Mouse (Mus musculus): ENCODE data around the gene Slc5a8.

Gene Slc5a8

DNA sequence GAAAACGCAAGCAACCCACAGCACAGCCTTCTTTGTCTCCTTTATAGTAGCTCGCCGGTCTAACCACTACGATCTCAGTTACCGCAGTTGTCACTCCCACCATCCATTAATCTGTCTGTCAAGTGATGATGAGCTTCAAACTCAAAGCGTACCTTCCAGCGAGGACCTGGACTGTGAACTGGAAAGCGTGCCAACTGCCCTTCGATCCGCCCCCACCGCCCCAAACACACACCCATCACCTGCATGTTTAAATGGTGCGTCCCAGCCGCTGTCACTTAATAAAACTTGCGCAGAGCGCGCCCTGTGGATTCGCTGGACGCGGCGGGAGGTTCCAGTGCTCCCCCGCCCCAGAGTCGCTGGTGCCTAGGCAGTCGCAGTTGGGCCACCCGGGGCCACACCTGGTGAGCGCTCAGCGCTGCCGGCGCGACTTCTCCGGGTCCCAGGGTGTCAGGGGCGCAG is at the start of gene Slc5a8:
Gene Slc5a8, plus strand, starts transcription at position 361 of the 459 bp plus-strand sequence.
- no peak for DNase-seq (ENCODE audit: low spot score in 2 of 2)

DNA sequence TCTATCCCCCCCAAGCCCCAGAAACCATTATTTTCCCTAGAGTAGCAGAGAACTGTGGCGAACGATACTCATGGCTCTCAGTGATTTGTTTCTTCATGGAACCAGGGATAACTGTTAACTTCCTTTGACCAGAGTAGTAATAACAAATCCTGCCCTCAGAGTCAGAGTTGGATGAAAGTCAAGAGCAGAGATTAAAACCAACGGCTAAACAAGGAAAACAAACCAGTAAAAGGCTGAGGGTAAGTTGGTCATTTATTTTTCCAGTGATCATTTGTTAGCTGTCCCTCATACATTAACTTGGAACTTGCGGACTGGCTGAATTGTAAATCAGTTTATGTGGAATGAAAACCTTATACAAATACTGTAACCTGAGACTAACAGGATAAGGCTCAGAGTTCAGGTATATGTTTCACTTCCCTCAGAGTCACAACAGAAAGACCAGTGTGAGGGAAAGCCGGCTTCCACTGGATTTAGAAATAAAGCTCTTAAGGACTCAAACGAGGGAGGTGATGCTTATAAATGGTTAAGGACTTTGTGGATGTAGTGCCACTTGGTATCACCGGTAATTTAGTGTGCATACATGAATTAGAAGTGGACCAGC is 36.8 kb upstream of the Slc5a8 start:
- no peak for DNase-seq (ENCODE audit: low spot score in 2 of 2)

DNA sequence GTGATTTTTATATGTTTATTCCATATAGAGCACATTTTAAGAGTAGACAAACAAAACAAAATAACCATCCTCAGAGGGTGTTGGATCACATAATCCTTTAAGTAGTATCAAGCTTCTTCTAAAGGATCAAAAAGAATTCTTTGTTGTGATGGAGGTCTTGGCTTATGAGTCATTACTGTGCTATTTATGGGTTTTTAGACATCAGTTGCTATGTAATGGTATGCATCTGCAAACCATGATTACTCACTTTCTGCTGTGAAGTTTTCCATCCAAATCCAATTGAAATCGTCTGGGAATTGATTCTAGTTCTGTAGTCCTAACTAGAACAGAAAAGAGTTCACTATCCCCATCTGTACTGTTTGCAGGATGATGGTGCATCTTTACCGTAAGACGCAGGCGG is 35.8 kb upstream of the Slc5a8 start:
- DNase-seq (ENCODE audit: low spot score in 2 of 2): no peak

DNA sequence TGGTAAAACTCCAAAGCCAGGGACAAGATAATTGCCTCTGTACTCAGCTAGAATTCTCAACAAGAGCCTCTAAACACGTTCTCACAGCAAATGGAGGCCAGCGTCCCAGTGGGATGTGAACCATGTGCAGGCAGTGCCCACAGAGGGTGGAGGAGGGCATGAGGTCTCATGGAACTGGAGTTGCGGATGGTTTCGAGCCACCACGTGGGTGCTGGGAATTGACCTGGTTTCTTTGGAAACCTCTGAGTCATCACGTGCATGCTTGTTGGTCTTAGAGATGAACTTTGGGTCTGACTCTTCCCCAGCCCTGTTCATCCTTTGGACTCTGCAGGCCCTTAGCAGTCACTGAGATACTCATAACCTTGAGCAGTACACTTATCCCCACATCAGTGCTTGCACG is 32.5 kb upstream of the Slc5a8 start:
- no peak for DNase-seq (ENCODE audit: low spot score in 2 of 2)

- DNase-seq (ENCODE audit: low spot score in 2 of 2): no peak
These were observed 24.9 kb upstream of the Slc5a8 start for GRCm38 (mm10) chr10:88860911-88861310.

- DNase-seq (ENCODE audit: low spot score in 2 of 2): no peak
These were observed 24.4 kb upstream of the Slc5a8 start for GRCm38 (mm10) chr10:88861416-88861815.

DNA sequence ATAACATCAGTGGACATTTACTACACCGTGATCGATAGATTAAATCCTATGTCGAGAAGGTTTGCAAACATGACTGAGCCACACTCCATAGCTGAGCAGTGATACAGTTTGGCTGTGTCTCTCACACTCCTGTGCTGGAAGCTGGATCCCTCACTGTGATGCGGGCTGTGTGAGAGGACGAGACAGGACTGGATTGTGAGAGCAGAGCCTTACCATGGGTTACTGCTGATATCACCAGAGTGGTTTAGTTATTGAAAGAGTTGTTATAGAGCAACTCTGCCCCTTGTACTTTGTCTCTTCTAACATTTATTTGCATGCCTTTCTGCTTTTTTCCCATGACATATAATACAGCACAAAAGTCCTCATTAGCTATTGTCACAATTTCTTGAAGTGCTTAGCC is 23.5 kb upstream of the Slc5a8 start:
- no peak for DNase-seq (ENCODE audit: low spot score in 2 of 2)

- DNase-seq (ENCODE audit: low spot score in 2 of 2): no peak
These were observed 19.8 kb upstream of the Slc5a8 start for GRCm38 (mm10) chr10:88866017-88866416.

- no peak for DNase-seq (ENCODE audit: low spot score in 2 of 2)
These were observed 10.9 kb upstream of the Slc5a8 start for GRCm38 (mm10) chr10:88874870-88875269.

DNA sequence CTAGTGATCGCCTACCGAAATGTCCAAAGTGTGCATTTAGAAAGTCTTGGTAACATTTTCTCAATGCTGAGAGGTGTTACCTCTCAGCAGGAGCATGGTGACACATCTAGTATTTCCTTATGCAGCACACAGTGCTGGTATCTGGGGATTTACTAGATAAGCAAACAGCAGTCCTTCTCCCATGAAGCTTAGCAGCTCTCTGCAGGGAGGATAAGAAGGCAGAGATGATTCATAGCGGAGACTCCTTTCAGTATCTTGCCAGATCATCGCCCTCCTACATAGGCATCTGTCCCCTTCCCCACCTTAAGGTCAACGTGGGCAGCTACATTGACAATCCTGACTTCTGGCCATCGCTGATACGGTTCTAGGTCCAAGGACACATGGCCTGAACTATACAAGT is 8.4 kb upstream of the Slc5a8 start:
- DNase-seq (ENCODE audit: low spot score in 2 of 2): no peak

GRCm38 (mm10) chr10:88883721-88884120 is 2.1 kb upstream of the Slc5a8 start:
- DNase-seq (ENCODE audit: low spot score in 2 of 2): no peak

- DNase-seq (ENCODE audit: low spot score in 2 of 2): no peak
These were observed 956 bp upstream of the Slc5a8 start for GRCm38 (mm10) chr10:88884836-88885235.

GRCm38 (mm10) chr10:88886114-88886513 is 322 bp downstream of the Slc5a8 start:
- DNase-seq (ENCODE audit: low spot score in 2 of 2): no peak

GRCm38 (mm10) chr10:88888376-88888775 is 2.6 kb downstream of the Slc5a8 start:
- DNase-seq (ENCODE audit: low spot score in 2 of 2): no peak

DNA sequence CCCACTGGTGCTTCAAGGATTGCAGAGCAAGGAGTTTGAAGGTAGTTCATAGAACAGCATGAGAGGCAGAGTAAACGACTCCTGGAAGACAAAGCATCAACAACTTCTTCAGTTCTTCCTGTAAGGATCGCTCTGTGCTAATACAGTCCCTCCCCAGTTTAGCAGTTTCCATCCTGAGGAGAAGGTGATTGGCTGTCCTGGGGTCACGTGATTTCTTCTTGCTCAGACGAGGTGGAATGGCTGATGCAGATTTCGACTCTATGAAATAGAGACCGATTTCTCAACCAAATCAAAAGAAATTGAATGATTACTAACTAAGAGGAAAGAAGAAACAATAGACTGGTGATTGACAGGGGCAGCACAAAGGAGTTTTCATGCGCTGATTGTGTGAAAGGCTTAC is 5.6 kb downstream of the Slc5a8 start:
- DNase-seq (ENCODE audit: low spot score in 2 of 2): no peak

GRCm38 (mm10) chr10:88892560-88893087 is 6.8 kb downstream of the Slc5a8 start:
- DNase-seq (ENCODE audit: low spot score in 2 of 2): no peak

GRCm38 (mm10) chr10:88897032-88897431 is 11.2 kb downstream of the Slc5a8 start:
- DNase-seq (ENCODE audit: low spot score in 2 of 2): no peak

GRCm38 (mm10) chr10:88949649-88950296 is 64.0 kb downstream of the Slc5a8 start:
- DNase-seq (ENCODE audit: low spot score in 2 of 2): no peak

DNA sequence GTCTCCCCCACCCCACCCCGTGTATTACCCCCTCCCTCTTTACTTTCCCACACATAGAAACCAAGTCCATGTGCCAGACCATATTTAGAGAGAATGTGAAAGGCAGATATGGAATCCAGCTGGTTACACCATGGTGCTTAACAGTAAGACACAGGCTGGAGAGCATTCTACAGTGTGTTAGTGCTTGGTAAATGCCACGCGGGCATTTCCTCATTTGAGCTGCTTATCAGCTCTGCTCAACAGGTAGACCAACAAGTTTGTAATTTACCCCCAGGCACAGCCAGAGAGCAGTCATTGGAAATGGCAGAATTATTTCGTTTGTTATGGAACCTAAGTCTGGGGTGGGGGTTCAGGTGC is 64.5 kb downstream of the Slc5a8 start:
- no peak for DNase-seq (ENCODE audit: low spot score in 2 of 2)

DNA sequence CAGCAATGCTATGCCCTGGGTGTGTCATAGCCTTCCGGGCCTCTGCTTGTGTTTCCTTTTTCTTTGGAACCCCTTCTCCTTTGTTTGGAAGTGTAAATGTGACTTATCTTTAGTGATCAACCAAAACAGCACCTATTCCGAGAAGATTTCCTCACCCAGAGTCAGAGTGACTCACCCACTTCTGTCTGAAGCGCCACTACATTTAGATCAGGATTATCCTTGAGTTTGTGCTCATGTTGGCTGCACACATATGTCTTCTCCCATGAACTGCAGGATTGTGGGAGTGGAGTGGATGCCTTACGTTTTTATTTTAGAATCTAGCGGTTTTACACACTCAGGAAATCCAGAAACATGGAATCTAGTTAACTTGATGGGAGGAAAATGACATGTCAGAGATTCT is 75.0 kb downstream of the Slc5a8 start:
- DNase-seq (ENCODE audit: low spot score in 2 of 2): no peak

DNA sequence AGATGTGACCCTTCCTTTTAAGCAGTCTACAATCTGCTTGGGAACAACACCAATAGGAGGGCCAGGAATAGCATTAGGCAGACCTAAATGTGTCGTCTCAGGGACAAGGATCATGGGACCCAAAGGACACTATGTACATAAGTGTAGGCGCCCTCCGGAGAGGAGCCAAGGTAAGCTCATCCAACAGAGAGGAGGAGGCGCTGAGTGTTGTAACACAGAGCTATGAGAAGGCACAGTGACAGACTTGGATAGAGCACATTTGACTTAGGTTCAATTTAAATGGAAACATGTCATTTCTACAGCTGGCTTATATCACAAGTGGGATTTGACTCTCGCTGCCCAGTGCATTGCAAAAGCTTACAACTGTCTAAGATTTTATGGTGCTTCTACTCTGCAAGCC is 82.8 kb downstream of the Slc5a8 start:
- no peak for DNase-seq (ENCODE audit: low spot score in 2 of 2)

- DNase-seq (ENCODE audit: low spot score in 2 of 2): no peak
These were observed 85.3 kb downstream of the Slc5a8 start for GRCm38 (mm10) chr10:88970951-88971725.

DNA sequence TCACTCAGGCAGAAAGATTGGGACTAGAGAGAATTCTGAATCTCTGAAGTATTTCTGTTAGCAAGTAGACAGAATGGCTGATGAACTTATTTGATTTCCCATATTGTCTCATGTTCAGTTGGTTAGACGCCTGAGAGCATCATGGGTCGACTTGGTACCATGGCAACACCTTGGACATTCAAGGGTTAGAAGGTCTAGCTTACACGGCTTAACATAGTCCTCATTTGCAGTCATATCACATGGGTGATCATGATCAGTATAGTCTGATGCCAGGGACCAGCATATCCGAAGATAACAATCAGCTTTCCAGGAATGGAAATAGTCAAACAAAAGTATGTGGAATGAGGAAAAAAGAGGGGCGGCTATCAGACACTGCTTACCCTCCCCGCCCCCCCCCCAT is 93.1 kb downstream of the Slc5a8 start:
- DNase-seq (ENCODE audit: low spot score in 2 of 2): no peak
